Mouse (Mus musculus): Measurements from ENCODE around the gene 1700013F07Rik. TPM values are rescaled to one million over a fixed set of nuclear protein-coding genes. Genes with fewer than 3 reads are reported as not detected.

1700013F07Rik gene
- polyA plus RNA-seq, 1 experiment = 7.7 TPM

GRCm38 (mm10) chr3:108510156-108510555 lies 23.8 kb upstream of the 1700013F07Rik start:
- TF ChIP-seq CTCF (IDR thresholded peaks at IDR 0.05; ENCODE audit: insufficient read depth, low read length) (no peak), POLR2A (IDR thresholded peaks at IDR 0.05; ENCODE audit: borderline replicate concordance, extremely low read depth, low read depth, low read length) (no peak)
- no peak overlapping the region for H3K4me3 ChIP-seq (replicated peaks; ENCODE audit: extremely low read depth, low read depth, low read length)
- H3K4me1 ChIP-seq (ENCODE audit: control insufficient read depth, insufficient read depth, low read length) = no peaks in the 10 kb centered on the region
- no peak for DNase-seq
- WGBS = 75% methylated on average over 2 of the region's 2 CpGs

GRCm38 (mm10) chr3:108510716-108511483 lies 23.1 kb upstream of the 1700013F07Rik start:
- no peak for TF ChIP-seq CTCF (IDR thresholded peaks at IDR 0.05; ENCODE audit: insufficient read depth, low read length)
- TF ChIP-seq POLR2A (IDR thresholded peaks at IDR 0.05; ENCODE audit: borderline replicate concordance, extremely low read depth, low read depth, low read length) = no peak
- H3K4me3 ChIP-seq (replicated peaks; ENCODE audit: extremely low read depth, low read depth, low read length) = no peak overlapping the region
- 31% methylated on average over 9 of the region's 9 CpGs for WGBS
- DNase-seq = no peak
- H3K4me1 ChIP-seq (ENCODE audit: control insufficient read depth, insufficient read depth, low read length) = no peaks in the 10 kb centered on the region

GRCm38 (mm10) chr3:108513465-108513864 lies 20.5 kb upstream of the 1700013F07Rik start:
- TF ChIP-seq POLR2A (IDR thresholded peaks at IDR 0.05; ENCODE audit: borderline replicate concordance, extremely low read depth, low read depth, low read length) (no peak), CTCF (IDR thresholded peaks at IDR 0.05; ENCODE audit: insufficient read depth, low read length) (no peak)
- Histone ChIP-seq H3K4me3 (replicated peaks; ENCODE audit: extremely low read depth, low read depth, low read length) (no peak overlapping the region), H3K4me1 (ENCODE audit: control insufficient read depth, insufficient read depth, low read length) (no peaks in the 10 kb centered on the region)
- 62% methylated on average over 3 of the region's 3 CpGs for WGBS
- DNase-seq = no peak

GRCm38 (mm10) chr3:108518276-108518675 lies 15.7 kb upstream of the 1700013F07Rik start:
- TF ChIP-seq POLR2A (IDR thresholded peaks at IDR 0.05; ENCODE audit: borderline replicate concordance, extremely low read depth, low read depth, low read length) (no peak), CTCF (IDR thresholded peaks at IDR 0.05; ENCODE audit: insufficient read depth, low read length) (no peak)
- WGBS = 29% methylated on average over 4 of the region's 4 CpGs
- no peaks in the 10 kb centered on the region; the same call in 1 of the 2 replicates for H3K4me1 ChIP-seq (ENCODE audit: control insufficient read depth, insufficient read depth, low read length)
- DNase-seq = no peak
- H3K4me3 ChIP-seq (replicated peaks; ENCODE audit: extremely low read depth, low read depth, low read length) = no peak overlapping the region

- no peak for DNase-seq
- 83% methylated on average over 4 of the region's 4 CpGs for WGBS
- no peaks in the 10 kb centered on the region; the same call in 1 of the 2 replicates for H3K4me1 ChIP-seq (ENCODE audit: control insufficient read depth, insufficient read depth, low read length)
- no peak for TF ChIP-seq CTCF (IDR thresholded peaks at IDR 0.05; ENCODE audit: insufficient read depth, low read length)
- no peak for TF ChIP-seq POLR2A (IDR thresholded peaks at IDR 0.05; ENCODE audit: borderline replicate concordance, extremely low read depth, low read depth, low read length)
- no peak overlapping the region for H3K4me3 ChIP-seq (replicated peaks; ENCODE audit: extremely low read depth, low read depth, low read length)
Observed at GRCm38 (mm10) chr3:108523415-108523814, 10.5 kb upstream of the 1700013F07Rik start.

- no peak for TF ChIP-seq CTCF (IDR thresholded peaks at IDR 0.05; ENCODE audit: insufficient read depth, low read length)
- H3K4me3 ChIP-seq (replicated peaks; ENCODE audit: extremely low read depth, low read depth, low read length) = no peak overlapping the region
- 93% methylated on average over 8 of the region's 8 CpGs for WGBS
Observed at GRCm38 (mm10) chr3:108528489-108528888, 5.5 kb upstream of the 1700013F07Rik start.

GRCm38 (mm10) chr3:108533114-108533885 lies 650 bp upstream of the 1700013F07Rik start:
- peak; percentile 41 for DNase-seq
- TF ChIP-seq CTCF (IDR thresholded peaks at IDR 0.05; ENCODE audit: insufficient read depth, low read length) (no peak), POLR2A (IDR thresholded peaks at IDR 0.05; ENCODE audit: borderline replicate concordance, extremely low read depth, low read depth, low read length) (no peak)
- 34% methylated on average over 9 of the region's 9 CpGs for WGBS
- H3K4me1 ChIP-seq (ENCODE audit: control insufficient read depth, insufficient read depth, low read length) = no peaks in the 10 kb centered on the region; the same call in 1 of the 2 replicates
- H3K4me3 ChIP-seq (replicated peaks; ENCODE audit: extremely low read depth, low read depth, low read length) = no peak overlapping the region

More at GRCm38 (mm10) chr3:108528489-108528888, 5.5 kb upstream of the 1700013F07Rik start:
- DNase-seq = no peak
- no peaks in the 10 kb centered on the region; the same call in 1 of the 2 replicates for H3K4me1 ChIP-seq (ENCODE audit: control insufficient read depth, insufficient read depth, low read length)

GRCm38 (mm10) chr3:108535896-108536516 lies 2.1 kb downstream of the 1700013F07Rik start:
- whole genome bisulfite sequencing = 6% methylated on average over 15 of the region's 15 CpGs
- H3K4me1 ChIP-seq (ENCODE audit: control insufficient read depth, insufficient read depth, low read length) = no peaks in the 10 kb centered on the region; the same call in 1 of the 2 replicates
- DNase-seq = peak; percentile 29
- H3K4me3 ChIP-seq (replicated peaks; ENCODE audit: extremely low read depth, low read depth, low read length) = peak overlapping the region; percentile 42
- TF ChIP-seq POLR2A (IDR thresholded peaks at IDR 0.05; ENCODE audit: borderline replicate concordance, extremely low read depth, low read depth, low read length) = peak; percentile 26; the same call in 1 of the 2 replicates
- no peak for TF ChIP-seq CTCF (IDR thresholded peaks at IDR 0.05; ENCODE audit: insufficient read depth, low read length)

Data from lung, adult 2 months (tissue).